Mouse (Mus musculus) midbrain, embryonic 16.5 days (tissue): ENCODE measurements around the gene Gm45521. TPM values are rescaled to one million over a fixed set of nuclear protein-coding genes. Genes with fewer than 3 reads are reported as not detected.

Experiments used
- ATAC-seq: fragments of 200-750 bp; cut with Nextera tagmentation; 2 replicates; pipeline ENCODE4 v1.8.0; 2017; ENCODE audit warnings: moderate TSS enrichment
- H3K27ac ChIP-seq: fragments of 300-500 bp; sonication (generic); 2 replicates; pipeline ENCODE4 v1.5.1; 2014; ENCODE audit warnings: mild to moderate bottlenecking, low read length, mixed read lengths
- H3K27me3 ChIP-seq: fragments of 300-500 bp; sonication (generic); 2 replicates; pipeline ENCODE4 v1.6.1; 2014; ENCODE audit warnings: low read depth, low read length, mixed read lengths; ENCODE audit not compliant: control insufficient read depth, insufficient read depth
- H3K36me3 ChIP-seq: fragments of 300-500 bp; sonication (generic); 2 replicates; pipeline ENCODE4 v1.6.1; 2014; ENCODE audit warnings: mild to moderate bottlenecking, low read length, moderate library complexity, mixed read lengths; ENCODE audit not compliant: control insufficient read depth, insufficient read depth
- H3K4me1 ChIP-seq: fragments of 300-500 bp; sonication (generic); 2 replicates; pipeline ENCODE4 v1.6.1; 2014; ENCODE audit warnings: mild to moderate bottlenecking, low read length, mixed read lengths; ENCODE audit not compliant: control insufficient read depth, insufficient read depth
- H3K4me2 ChIP-seq: fragments of 300-500 bp; sonication (generic); 2 replicates; pipeline ENCODE4 v1.6.1; 2014; ENCODE audit warnings: mild to moderate bottlenecking, low read length, mixed read lengths
- H3K4me3 ChIP-seq: fragments of 300-500 bp; sonication (generic); 2 replicates; pipeline ENCODE4 v1.5.1; 2014; ENCODE audit warnings: low read depth, mild to moderate bottlenecking, low read length, moderate library complexity, mixed read lengths
- H3K9ac ChIP-seq: fragments of 300-500 bp; sonication (generic); 2 replicates; pipeline ENCODE4 v1.6.1; 2014; ENCODE audit warnings: low read depth, low read length, mixed read lengths
- H3K9me3 ChIP-seq: fragments of 300-500 bp; sonication (generic); replicated peaks from 2 replicates; pipeline ENCODE4 v1.6.1; 2014; ENCODE audit warnings: mild to moderate bottlenecking, low read length, mixed read lengths; ENCODE audit not compliant: control insufficient read depth, poor library complexity, severe bottlenecking
- WGBS: fragments of 180-500 bp; shearing (Covaris S2); extraction: QIAGEN DNeasy Blood & Tissue Kit; methylation state at CpG from one replicate; pipeline ENCODE4 v1.1.7; 2014; 5-methylcytosine and 5-hydroxymethylcytosine counted together
- polyA plus RNA-seq: library from polyadenylated mRNA; unstranded; fragments of >200 nt; fragmentation: Nextera tagmentation; extraction: Ambion mirVana; gene quantifications from 2 replicates; pipeline ENCODE4 v1.2.1, GENCODE M21; 2015

Gene Gm45521
- polyA plus RNA-seq, 1 experiment from 2014 or later: 0.48 TPM

- Histone ChIP-seq H3K9ac (no peak overlapping the region), H3K4me3 (no peak overlapping the region), H3K4me1 (no peaks in the 10 kb centered on the region), H3K9me3 (no peaks in the 10 kb centered on the region), H3K27me3 (no peaks in the 10 kb centered on the region), H3K27ac (no peak overlapping the region), H3K4me2 (no peak overlapping the region), H3K36me3 (no peaks in the 10 kb centered on the region)
- ATAC-seq: no peak
- WGBS: 75% methylated on average over 7 of the region's 7 CpGs
These were observed 6.1 kb downstream of the Gm45521 start for GRCm38 (mm10) chr14:7963160-7963559.

- no peak overlapping the region for H3K4me2 ChIP-seq
- no peaks in the 10 kb centered on the region for H3K4me1 ChIP-seq
- no peak overlapping the region for H3K27ac ChIP-seq
- no peak overlapping the region for H3K4me3 ChIP-seq
- no peaks in the 10 kb centered on the region for H3K27me3 ChIP-seq
- H3K9me3 ChIP-seq: no peaks in the 10 kb centered on the region
- peak; percentile 70 for ATAC-seq
- 56% methylated on average over 11 of the region's 11 CpGs for WGBS
- H3K36me3 ChIP-seq: no peaks in the 10 kb centered on the region
- no peak overlapping the region for H3K9ac ChIP-seq
These were observed 7.3 kb downstream of the Gm45521 start for GRCm38 (mm10) chr14:7964219-7964889.

GRCm38 (mm10) chr14:7971889-7972493 is 14.9 kb downstream of the Gm45521 start:
- Histone ChIP-seq H3K4me3 (no peak overlapping the region), H3K27me3 (no peaks in the 10 kb centered on the region), H3K4me1 (no peaks in the 10 kb centered on the region), H3K36me3 (no peaks in the 10 kb centered on the region), H3K9ac (no peak overlapping the region), H3K27ac (no peak overlapping the region), H3K4me2 (no peak overlapping the region), H3K9me3 (no peaks in the 10 kb centered on the region)
- WGBS: 64% methylated on average over 10 of the region's 10 CpGs
- no peak for ATAC-seq

- no peaks in the 10 kb centered on the region for H3K4me1 ChIP-seq
- WGBS: 85% methylated on average over 1 of the region's 1 CpGs
These were observed 17.6 kb downstream of the Gm45521 start for GRCm38 (mm10) chr14:7974643-7975042.

GRCm38 (mm10) chr14:7975177-7975576 is 18.1 kb downstream of the Gm45521 start:
- WGBS: 86% methylated on average over 6 of the region's 6 CpGs
- Histone ChIP-seq H3K36me3 (no peaks in the 10 kb centered on the region), H3K4me1 (no peaks in the 10 kb centered on the region), H3K4me2 (no peak overlapping the region), H3K9me3 (no peaks in the 10 kb centered on the region), H3K27ac (no peak overlapping the region), H3K9ac (no peak overlapping the region), H3K4me3 (no peak overlapping the region), H3K27me3 (no peaks in the 10 kb centered on the region)
- no peak for ATAC-seq

More at GRCm38 (mm10) chr14:7974643-7975042, 17.6 kb downstream of the Gm45521 start:
- Histone ChIP-seq H3K36me3 (no peaks in the 10 kb centered on the region), H3K27ac (no peak overlapping the region), H3K27me3 (no peaks in the 10 kb centered on the region), H3K4me2 (no peak overlapping the region), H3K9me3 (no peaks in the 10 kb centered on the region), H3K9ac (no peak overlapping the region), H3K4me3 (no peak overlapping the region)
- ATAC-seq: no peak

GRCm38 (mm10) chr14:7977471-7977870 is 20.4 kb downstream of the Gm45521 start:
- WGBS: 96% methylated on average over 1 of the region's 1 CpGs
- no peak for ATAC-seq
- H3K27me3 ChIP-seq: no peaks in the 10 kb centered on the region

GRCm38 (mm10) chr14:7978183-7978582 is 21.1 kb downstream of the Gm45521 start:
- no peaks in the 10 kb centered on the region for H3K27me3 ChIP-seq
- no peak overlapping the region for H3K27ac ChIP-seq
- H3K36me3 ChIP-seq: no peaks in the 10 kb centered on the region
- no peaks in the 10 kb centered on the region for H3K4me1 ChIP-seq
- no peak overlapping the region for H3K9ac ChIP-seq
- no peak overlapping the region for H3K4me2 ChIP-seq
- no peaks in the 10 kb centered on the region for H3K9me3 ChIP-seq
- 90% methylated on average over 1 of the region's 1 CpGs for WGBS
- ATAC-seq: no peak
- H3K4me3 ChIP-seq: no peak overlapping the region

More at GRCm38 (mm10) chr14:7977471-7977870, 20.4 kb downstream of the Gm45521 start:
- H3K4me3 ChIP-seq: no peak overlapping the region
- no peaks in the 10 kb centered on the region for H3K4me1 ChIP-seq
- H3K9ac ChIP-seq: no peak overlapping the region
- no peaks in the 10 kb centered on the region for H3K9me3 ChIP-seq
- H3K4me2 ChIP-seq: no peak overlapping the region
- no peak overlapping the region for H3K27ac ChIP-seq
- no peaks in the 10 kb centered on the region for H3K36me3 ChIP-seq

GRCm38 (mm10) chr14:7981226-7981625 is 24.1 kb downstream of the Gm45521 start:
- no peak for ATAC-seq
- Histone ChIP-seq H3K9me3 (no peaks in the 10 kb centered on the region), H3K27ac (no peak overlapping the region), H3K36me3 (no peaks in the 10 kb centered on the region), H3K4me1 (no peaks in the 10 kb centered on the region), H3K4me3 (no peak overlapping the region), H3K27me3 (no peaks in the 10 kb centered on the region), H3K4me2 (no peak overlapping the region), H3K9ac (no peak overlapping the region)
- WGBS: 95% methylated on average over 1 of the region's 1 CpGs

- Histone ChIP-seq H3K4me3 (no peak overlapping the region), H3K4me2 (no peak overlapping the region), H3K36me3 (no peaks in the 10 kb centered on the region), H3K9ac (no peak overlapping the region), H3K27me3 (no peaks in the 10 kb centered on the region), H3K27ac (no peak overlapping the region), H3K9me3 (no peaks in the 10 kb centered on the region), H3K4me1 (no peaks in the 10 kb centered on the region)
- 94% methylated on average over 6 of the region's 6 CpGs for WGBS
- no peak for ATAC-seq
These were observed 29.8 kb downstream of the Gm45521 start for GRCm38 (mm10) chr14:7986913-7987312.
